Comparison of ENCODE assay signal across 21 mouse cellular contexts in the genomic region with DNA sequence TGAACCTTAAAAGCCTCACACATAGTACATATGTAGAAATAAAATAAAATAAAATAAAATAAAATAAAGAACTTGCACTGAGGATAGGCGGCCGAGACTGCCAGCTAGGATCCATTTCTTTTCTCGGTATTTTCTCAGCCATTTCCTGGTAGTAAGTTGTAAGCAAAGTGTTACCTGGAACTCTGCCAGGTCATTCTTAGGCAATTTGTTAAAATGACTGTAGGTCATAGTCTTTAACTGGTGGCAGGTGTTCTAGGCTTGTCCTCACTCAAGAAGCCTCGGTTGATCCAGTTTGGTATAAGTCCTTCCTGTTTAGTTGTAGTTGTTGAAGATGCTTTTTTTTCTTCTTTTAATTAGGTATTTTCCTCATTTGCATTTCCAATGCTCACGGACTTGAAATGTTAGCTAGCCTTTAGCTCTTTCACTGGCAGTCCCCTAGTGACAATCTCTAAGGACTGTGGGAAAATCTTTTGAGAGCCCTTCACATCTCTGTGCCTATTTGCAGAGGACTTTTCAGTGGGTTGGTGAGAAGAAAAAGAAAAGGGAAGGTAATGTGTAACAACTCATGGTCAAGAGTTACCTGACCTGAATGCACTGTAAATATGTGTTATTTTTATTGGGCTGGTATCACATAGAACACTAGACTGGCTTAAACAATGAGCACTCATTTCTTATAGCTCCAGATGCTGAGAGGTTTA.
DNase-seq lines count a peak whose midpoint lies in the region; ATAC-seq and TF ChIP-seq lines count a peak whose summit lies in the region.
"Had no signal": no experiment of that assay in that cellular context is flagged by ENCODE, and none has a peak within 500 bp of the region (broad histone marks: within the 10 kb centered on the region; RNA-seq: fewer than 3 reads in every experiment).

No protein-coding gene starts in this region.

- TF ChIP-seq POLR2A in brain, embryonic 14.5 days (IDR thresholded peaks at IDR 0.05; ENCODE audit: borderline replicate concordance, extremely low read depth, insufficient read depth, insufficient read length, poor library complexity, severe bottlenecking), result no peak

- no peaks in the 10 kb centered on the region for H3K36me3 ChIP-seq in stomach, postnatal 0 days (ENCODE audit: control insufficient read depth, insufficient read depth, low read length)
- H3K36me3 ChIP-seq: embryonic facial prominence, embryonic 10.5 days; neural tube, embryonic 12.5 days had no signal

- WGBS in stomach, postnatal 0 days, result 54% methylated on average over 5 of the region's 5 CpGs

- no peaks in the 10 kb centered on the region for H3K9me3 ChIP-seq in stomach, postnatal 0 days (ENCODE audit: control insufficient read depth, low read length)
- H3K9me3 ChIP-seq: embryonic facial prominence, embryonic 10.5 days; neural tube, embryonic 12.5 days had no signal

- no peak overlapping the region for H3K4me3 ChIP-seq in stomach, postnatal 0 days (ENCODE audit: low read depth, low read length)
- H3K4me3 ChIP-seq: embryonic facial prominence, embryonic 10.5 days; erythroblast, embryonic 14.5 days; neural tube, embryonic 12.5 days had no signal

- no peaks in the 10 kb centered on the region for H3K4me1 ChIP-seq in stomach, postnatal 0 days (replicated peaks; ENCODE audit: control insufficient read depth, insufficient read depth)
- H3K4me1 ChIP-seq: embryonic facial prominence, embryonic 10.5 days; neural tube, embryonic 12.5 days had no signal

- no peak for ATAC-seq in CD4-positive, CD25-positive, alpha-beta regulatory T cell, adult 4 months
- ATAC-seq in stomach, postnatal 0 days (ENCODE audit: low FRiP score, low TSS enrichment), result no peak
- ATAC-seq: hindbrain, postnatal 0 days had no signal

- H3K27ac ChIP-seq in stomach, postnatal 0 days (replicated peaks), result no peak overlapping the region
- H3K27ac ChIP-seq: embryonic facial prominence, embryonic 10.5 days; hindbrain, postnatal 0 days; macrophage; neural tube, embryonic 12.5 days had no signal

- no peaks in the 10 kb centered on the region for H3K27me3 ChIP-seq in stomach, postnatal 0 days (ENCODE audit: control insufficient read depth, insufficient read depth, low read length)
- H3K27me3 ChIP-seq: neural tube, embryonic 12.5 days had no signal

- peak; percentile 25 for DNase-seq in CD4-positive, CD25-positive, alpha-beta regulatory T cell, adult 2 months (ENCODE audit: low read depth, low spot score)
- DNase-seq in kidney, adult 9 months, result peak; percentile 18
- no peak for DNase-seq in kidney, adult 18-20 months
- DNase-seq in brain, embryonic 14.5 days (ENCODE audit: low read depth), result peak; percentile 47
- peak; percentile 11 for DNase-seq in lung, postnatal 14 days
- no peak for DNase-seq in stomach, postnatal 0 days (ENCODE audit: low spot score)
- no peak for DNase-seq in ovary, postnatal 14 days (ENCODE audit: low spot score)
- DNase-seq: adrenal gland, adult 8-10 months; cerebellum, adult 18-20 months; cerebellum, postnatal 36 days; gastrocnemius, postnatal 14 days; liver; right cerebral cortex, postnatal 14 days; thymus, postnatal 14 days had no signal

- TF ChIP-seq EP300 in stomach, postnatal 0 days (optimal IDR thresholded peaks at IDR 0.05), result no peak

- no peak overlapping the region for H3K9ac ChIP-seq in stomach, postnatal 0 days (ENCODE audit: low read length)
- H3K9ac ChIP-seq: neural tube, embryonic 12.5 days had no signal

- no peak for TF ChIP-seq CTCF in brain, embryonic 14.5 days (IDR thresholded peaks at IDR 0.05; ENCODE audit: borderline replicate concordance, extremely low read depth, insufficient read depth, insufficient read length)
- TF ChIP-seq CTCF in stomach, postnatal 0 days (IDR thresholded peaks at IDR 0.05; ENCODE audit: low read depth), result no peak

- H3K4me2 ChIP-seq in stomach, postnatal 0 days (replicated peaks; ENCODE audit: low read depth), result no peak overlapping the region
- H3K4me2 ChIP-seq: midbrain, embryonic 11.5 days; neural tube, embryonic 12.5 days had no signal

Comparison
In these comparisons a context has a peak if more than half of its experiments do, and no peak if none do; other contexts are left out.
1. DNase-seq: peak in CD4-positive, CD25-positive, alpha-beta regulatory T cell, adult 2 months (single experiment), kidney, adult 9 months (single experiment), brain, embryonic 14.5 days (single experiment) and lung, postnatal 14 days (single experiment); none in kidney, adult 18-20 months (single experiment), stomach, postnatal 0 days (single experiment) and ovary, postnatal 14 days (single experiment).